Mouse (Mus musculus) brain, adult 10 weeks (tissue): ENCODE data around the gene Krtap19-5. TPM values are rescaled to one million over a fixed set of nuclear protein-coding genes. Genes with fewer than 3 reads are reported as not detected.

ENCODE experiments used
- polyA plus RNA-seq: library from polyadenylated mRNA; stranded (reverse); fragments of 350-450 nt; fragmentation: Illumina TruSeq; extraction: RNeasy Lipid Tissue Mini Kit (QIAGEN cat#74804); gene quantifications from one replicate; pipeline ENCODE4 v1.2.3, GENCODE M21; 2015; ENCODE audit warnings: low read depth, low replicate concordance

Krtap19-5 gene
- not detected for polyA plus RNA-seq

DNA sequence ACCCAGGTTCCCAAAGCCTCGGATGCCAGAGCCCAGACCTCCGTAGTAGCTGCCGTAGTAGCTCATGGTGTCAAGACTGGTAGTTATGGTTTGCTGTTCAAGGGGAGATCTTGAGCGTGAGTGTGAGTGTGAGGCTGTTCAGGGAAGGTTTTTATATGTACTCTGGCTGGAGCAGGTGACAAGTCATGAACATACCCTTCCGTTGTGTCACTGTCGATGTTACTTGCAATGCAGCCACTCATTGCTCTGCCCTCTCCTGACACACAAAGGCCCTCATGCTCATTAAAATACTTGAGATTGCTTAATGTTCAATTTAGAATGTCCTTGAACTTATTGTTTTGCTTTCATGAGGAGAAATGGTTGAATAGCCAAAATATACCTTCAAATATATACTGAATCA lies at the start of gene Krtap19-5:
Krtap19-5 (minus strand) TSS at position 101 of the 400 bp plus-strand sequence.

DNA sequence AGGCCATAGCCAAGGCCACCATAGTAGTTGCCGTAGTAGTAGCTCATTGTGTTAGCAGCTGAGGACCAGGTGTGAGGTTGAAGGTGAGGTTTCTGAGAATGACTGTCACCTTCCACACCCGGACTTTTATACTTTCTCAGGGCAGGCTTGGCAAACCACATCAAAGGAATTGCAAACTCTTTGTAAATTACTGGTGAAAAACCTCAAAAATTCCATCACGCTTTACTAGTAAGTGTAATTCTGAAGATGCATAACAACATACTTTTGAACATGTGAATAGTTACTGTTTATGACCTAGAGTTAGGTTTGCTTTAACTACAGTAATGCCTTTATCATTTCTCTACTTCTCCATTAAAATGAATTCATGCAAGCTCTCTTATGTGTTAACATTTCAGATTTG lies 35.9 kb upstream of the Krtap19-5 start, which contains the start of gene Krtap19-9b:
Krtap19-9b (minus strand) TSS at position 101 of the 400 bp plus-strand sequence.

DNA sequence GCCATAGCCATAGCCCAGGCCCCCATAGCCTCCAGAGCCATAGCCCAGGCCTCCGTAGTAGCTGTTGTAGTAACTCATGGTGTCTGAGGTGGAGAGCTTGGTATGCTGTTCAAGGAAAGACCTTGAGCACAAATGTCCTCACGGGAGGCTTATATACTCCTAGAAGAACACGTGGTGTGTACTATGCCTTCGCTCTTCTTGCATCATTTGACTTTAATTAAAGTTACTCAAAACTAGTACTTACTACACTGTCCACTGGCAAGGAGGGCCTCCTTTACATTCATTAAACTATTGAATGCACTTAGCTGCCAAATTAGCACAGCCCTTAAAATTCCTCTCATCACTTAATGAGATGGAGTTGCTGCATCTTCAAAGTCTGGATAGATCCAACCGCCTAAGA lies 11.3 kb downstream of the Krtap19-5 start, which contains the start of gene Krtap19-4:
Krtap19-4 (minus strand) TSS at position 101 of the 400 bp plus-strand sequence.

DNA sequence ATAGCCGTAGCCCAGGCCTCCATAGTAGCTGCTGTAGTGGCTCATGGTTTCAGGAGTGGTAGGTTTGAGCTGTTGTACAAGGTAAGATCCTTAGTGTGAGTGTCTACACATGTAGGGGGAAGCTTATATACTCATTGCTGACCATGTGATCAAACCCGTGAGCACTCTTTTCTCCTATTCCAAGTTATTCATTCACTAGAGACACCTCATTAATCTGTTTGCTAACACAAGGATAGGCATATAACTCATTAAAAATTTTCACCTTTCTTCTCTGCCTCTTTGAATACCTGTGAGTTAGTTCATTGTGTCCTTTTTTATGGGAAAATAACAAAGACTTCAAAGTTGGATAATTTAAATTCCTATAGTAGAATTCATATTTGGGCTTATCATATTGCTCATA lies 18.3 kb downstream of the Krtap19-5 start, which contains the start of gene Krtap19-3:
Krtap19-3 (minus strand) TSS at position 101 of the 400 bp plus-strand sequence.

DNA sequence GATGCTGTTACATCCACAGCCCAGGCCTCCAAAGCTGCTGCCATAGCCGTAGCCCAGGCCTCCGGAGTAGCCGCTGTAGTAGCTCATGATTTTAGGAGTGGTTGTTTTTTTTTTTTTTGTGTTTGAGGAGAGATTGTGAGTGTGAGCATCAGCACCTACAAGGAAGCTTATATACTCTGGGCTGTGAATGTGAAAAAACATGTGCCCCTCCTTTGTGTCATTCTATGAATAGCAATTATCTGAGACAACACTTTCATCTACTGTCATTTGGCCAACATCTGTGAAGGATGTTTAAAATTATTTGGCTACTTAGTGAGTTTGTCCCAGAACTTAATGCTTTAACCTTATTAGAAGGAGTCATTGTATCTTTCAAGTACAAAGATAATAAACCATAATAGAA lies 22.1 kb downstream of the Krtap19-5 start, which contains the start of gene Krtap19-2:
Krtap19-2 (minus strand) TSS at position 101 of the 400 bp plus-strand sequence.

DNA sequence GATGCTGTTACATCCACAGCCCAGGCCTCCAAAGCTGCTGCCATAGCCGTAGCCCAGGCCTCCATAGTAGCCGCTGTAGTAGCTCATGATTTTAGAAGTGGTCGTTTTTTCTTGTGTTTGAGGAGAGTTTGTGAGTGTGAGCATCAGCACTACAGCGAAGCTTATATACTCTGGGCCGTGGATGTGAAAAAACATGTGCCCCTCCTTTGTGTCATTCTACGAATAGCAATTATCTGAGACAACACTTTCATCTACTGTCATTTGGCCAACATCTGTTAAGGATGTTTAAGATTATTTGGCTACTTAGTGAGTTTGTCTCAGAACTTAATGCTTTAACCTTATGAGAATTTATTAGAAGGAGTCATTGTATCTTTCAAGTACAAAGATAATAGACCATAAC lies 26.9 kb downstream of the Krtap19-5 start, which contains the start of gene Krtap19-1:
Krtap19-1 (minus strand) TSS at position 101 of the 400 bp plus-strand sequence.

Other genes starting within 250 kb of the Krtap19-5 start
- not detected for gene Krtap26-1, start 248.7 kb downstream of the Krtap19-5 start, polyA plus RNA-seq
- not detected for gene Krtap27-1, start 224.8 kb downstream of the Krtap19-5 start, polyA plus RNA-seq
- not detected for gene 2310061N02Rik, start 188.5 kb downstream of the Krtap19-5 start, polyA plus RNA-seq
- gene Krtap13-1, start 167.6 kb downstream of the Krtap19-5 start, polyA plus RNA-seq, result not detected
- not detected for gene Krtap13, start 144.8 kb downstream of the Krtap19-5 start, polyA plus RNA-seq
- gene 2310034C09Rik, start 137.6 kb downstream of the Krtap19-5 start, polyA plus RNA-seq, result not detected
- gene 2310057N15Rik, start 122.3 kb downstream of the Krtap19-5 start, polyA plus RNA-seq, result not detected
- gene Gm5965, start 118.6 kb downstream of the Krtap19-5 start, polyA plus RNA-seq, result not detected
- not detected for gene Gm20741, start 84.2 kb downstream of the Krtap19-5 start, polyA plus RNA-seq
- not detected for gene Krtap15, start 76.2 kb downstream of the Krtap19-5 start, polyA plus RNA-seq
- not detected for gene Krtap14, start 70.3 kb downstream of the Krtap19-5 start, polyA plus RNA-seq
- not detected for gene Krtap19-1, start 27.0 kb downstream of the Krtap19-5 start, polyA plus RNA-seq
- not detected for gene Krtap19-2, start 22.2 kb downstream of the Krtap19-5 start, polyA plus RNA-seq
- gene Krtap19-3, start 18.4 kb downstream of the Krtap19-5 start, polyA plus RNA-seq, result not detected
- not detected for gene Krtap19-4, start 11.4 kb downstream of the Krtap19-5 start, polyA plus RNA-seq
- gene Krtap19-9b, start 35.8 kb upstream of the Krtap19-5 start, polyA plus RNA-seq, result not detected
- not detected for gene Krtap16-3, start 66.4 kb upstream of the Krtap19-5 start, polyA plus RNA-seq
- gene Krtap22-2, start 114.3 kb upstream of the Krtap19-5 start, polyA plus RNA-seq, result not detected
- not detected for gene Gm10229, start 118.8 kb upstream of the Krtap19-5 start, polyA plus RNA-seq
- not detected for gene Krtap6-1, start 135.2 kb upstream of the Krtap19-5 start, polyA plus RNA-seq
- not detected for gene Gm10228, start 145.0 kb upstream of the Krtap19-5 start, polyA plus RNA-seq
- not detected for gene Krtap6-5, start 151.4 kb upstream of the Krtap19-5 start, polyA plus RNA-seq
- not detected for gene 1110025L11Rik, start 167.5 kb upstream of the Krtap19-5 start, polyA plus RNA-seq
- not detected for gene Krtap6-3, start 187.6 kb upstream of the Krtap19-5 start, polyA plus RNA-seq
- not detected for gene Gm6358, start 244.4 kb upstream of the Krtap19-5 start, polyA plus RNA-seq